Mouse (Mus musculus): ENCODE data around the gene Sun1.

- TF ChIP-seq CTCF (IDR thresholded peaks at IDR 0.05; ENCODE audit: borderline replicate concordance, extremely low read depth, insufficient read depth, insufficient read length) (peak; percentile 24; the same call in 1 of the 2 replicates), POLR2A (IDR thresholded peaks at IDR 0.05; ENCODE audit: borderline replicate concordance, extremely low read depth, insufficient read depth, insufficient read length, poor library complexity, severe bottlenecking) (no peak)
Measured at GRCm38 (mm10) chr5:139208871-139209684, 8.6 kb downstream of the Sun1 start.

Measured in brain, embryonic 14.5 days (tissue).